Mouse (Mus musculus) bone marrow, adult 2 months (tissue): ENCODE results near the gene Jsrp1.

Experiments used
- CTCF ChIP-seq: fragments of 200-500 bp; IDR thresholded peaks from 2 replicates; pipeline ENCODE4 v1.5.1; 2011; ENCODE audit warnings: low read length, control low read depth; ENCODE audit not compliant: control insufficient read depth, insufficient read depth
- POLR2A ChIP-seq: fragments of 200-500 bp; IDR thresholded peaks from 2 replicates; pipeline ENCODE4 v1.6.1; 2011; ENCODE audit warnings: low read depth, mild to moderate bottlenecking, control low read depth, low read length, borderline replicate concordance; ENCODE audit not compliant: control insufficient read depth

DNA sequence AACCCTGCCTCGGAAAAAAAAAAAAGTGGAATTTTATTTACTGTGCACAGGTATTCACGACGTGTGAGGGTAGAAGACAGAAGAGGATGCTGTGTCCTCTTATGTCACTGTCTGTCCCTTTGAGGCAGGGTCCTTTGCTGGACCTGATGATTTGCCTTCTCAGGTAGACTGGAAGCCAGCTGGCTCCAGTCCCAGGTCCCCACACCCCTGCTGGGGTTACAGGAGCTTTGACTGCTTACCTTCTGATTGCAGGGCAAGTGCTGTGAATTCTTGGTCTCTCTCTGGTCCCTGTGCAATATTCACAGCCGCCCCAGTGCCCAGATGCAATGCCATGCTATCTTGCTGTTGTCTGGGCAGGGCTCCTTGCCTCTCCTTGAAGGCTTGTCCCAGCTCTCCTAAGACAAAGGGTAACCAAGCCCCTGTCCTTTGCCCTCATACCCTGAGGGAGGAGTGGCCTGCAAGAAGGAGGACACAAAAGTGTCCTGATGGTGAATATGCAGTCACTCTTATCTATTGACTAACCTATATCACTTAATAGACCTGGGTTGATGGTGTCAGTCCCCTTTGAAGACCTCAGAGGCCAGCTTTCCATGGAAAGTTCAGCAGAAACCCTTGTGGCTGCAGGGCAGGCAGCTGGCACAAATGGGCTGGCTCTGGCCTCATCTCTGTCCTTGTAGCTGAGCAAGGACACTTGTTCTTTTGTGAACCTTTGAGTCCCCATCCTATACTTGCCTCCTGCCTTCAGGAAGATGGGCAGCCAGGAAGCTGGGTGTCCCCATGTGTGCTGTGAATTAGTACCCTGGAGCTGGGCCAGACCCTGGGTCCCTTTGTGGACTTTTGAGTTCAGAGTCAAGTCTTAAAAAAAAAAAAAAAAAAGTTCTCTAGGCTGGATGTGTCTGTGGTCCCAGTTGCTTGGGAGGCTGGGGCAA, 52.4 kb downstream of the Jsrp1 start:
- no peak for TF ChIP-seq CTCF
- no peak for TF ChIP-seq POLR2A
